26 mouse cellular contexts compared by ENCODE assay signal in the genomic region with DNA sequence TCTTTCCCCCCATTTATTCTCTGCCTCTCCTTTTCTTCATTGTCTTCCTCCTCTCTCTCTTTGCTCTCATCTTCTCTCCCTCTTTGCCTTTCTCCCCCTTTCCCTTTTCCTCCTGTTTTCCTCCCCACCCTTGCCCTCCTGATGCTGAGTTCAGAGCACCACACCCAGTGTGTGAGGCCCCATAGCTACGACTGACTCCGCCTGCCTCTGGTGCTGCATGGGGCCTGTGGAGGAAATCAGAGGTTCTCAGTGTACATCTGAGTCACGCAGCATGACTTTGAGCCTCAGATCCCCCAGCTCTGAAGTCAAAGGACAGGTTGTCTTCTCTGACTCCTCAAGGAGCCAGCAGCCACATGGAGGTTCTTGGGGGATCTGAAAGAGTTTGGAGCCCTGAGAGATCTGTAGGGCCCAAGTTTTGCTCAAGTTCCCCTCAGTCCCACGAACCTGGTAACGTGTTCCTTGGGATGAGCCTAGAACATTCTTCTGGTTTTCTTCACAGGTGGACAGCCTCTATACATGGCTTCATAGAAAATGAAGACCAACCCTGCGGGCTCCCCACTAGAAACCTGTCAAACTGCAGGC. TPM values are rescaled to one million over a fixed set of nuclear protein-coding genes. Genes with fewer than 3 reads are reported as not detected.
DNase-seq lines count a peak whose midpoint lies in the region; ATAC-seq and TF ChIP-seq lines count a peak whose summit lies in the region.
"Had no signal": no experiment of that assay in that cellular context is flagged by ENCODE, and none has a peak within 500 bp of the region (broad histone marks: within the 10 kb centered on the region; RNA-seq: fewer than 3 reads in every experiment).

A gene (plus strand): TSS at position 532 of the 582 bp plus-strand sequence.

- DNase-seq in heart, postnatal 10 days = no peak
- no peak for DNase-seq in retina, postnatal 1 day
- no peak for DNase-seq in gastrocnemius, postnatal 4 days (ENCODE audit: low spot score in 2 of 2)
- DNase-seq in forebrain, embryonic 10.5 days (ENCODE audit: extremely low spot score, low spot score) = no peak
- DNase-seq: adrenal gland, adult 8-10 months; adrenal gland, postnatal 14 days; adrenal gland, postnatal 36 days; B cell, adult 2 months; cerebellum, adult 11-12 months; cerebellum, adult 2 months; cerebellum, adult 9-10 months; cerebellum, postnatal 10 days; cerebellum, postnatal 25 days had no signal

- H3K9me3 ChIP-seq in intestine, embryonic 15.5 days = no peaks in the 10 kb centered on the region
- H3K9me3 ChIP-seq in intestine, postnatal 0 days (ENCODE audit: control insufficient read depth) = no peaks in the 10 kb centered on the region
- H3K9me3 ChIP-seq in stomach, embryonic 16.5 days (replicated peaks; ENCODE audit: control insufficient read depth, low read length) = no peaks in the 10 kb centered on the region
- no peaks in the 10 kb centered on the region for H3K9me3 ChIP-seq in forebrain, embryonic 10.5 days
- H3K9me3 ChIP-seq: embryonic facial prominence, embryonic 10.5 days; embryonic facial prominence, embryonic 12.5 days; forebrain, embryonic 12.5 days had no signal

- peak; percentile 85 for ATAC-seq in intestine, embryonic 15.5 days
- peak; percentile 59; the same call in 1 of the 2 replicates for ATAC-seq in intestine, postnatal 0 days
- ATAC-seq in stomach, embryonic 16.5 days (ENCODE audit: insufficient read depth, low FRiP score) = peak; percentile 61; the same call in 1 of the 2 replicates
- ATAC-seq: forebrain, embryonic 14.5 days; forebrain, embryonic 16.5 days had no signal

- H3K9ac ChIP-seq in intestine, embryonic 15.5 days = no peak within 1 kb of the TSS
- no peak within 1 kb of the TSS for H3K9ac ChIP-seq in intestine, postnatal 0 days (ENCODE audit: low read depth, low read length)
- no peak within 1 kb of the TSS for H3K9ac ChIP-seq in stomach, embryonic 16.5 days (ENCODE audit: low read length)
- H3K9ac ChIP-seq: embryonic facial prominence, embryonic 12.5 days; forebrain, embryonic 12.5 days had no signal

- 66% methylated on average over 6 of the region's 6 CpGs for whole genome bisulfite sequencing in intestine, embryonic 15.5 days
- 63% methylated on average over 6 of the region's 6 CpGs for WGBS in intestine, postnatal 0 days
- WGBS in stomach, embryonic 16.5 days = 71% methylated on average over 6 of the region's 6 CpGs
- WGBS in forebrain, embryonic 10.5 days = 88% methylated on average over 6 of the region's 6 CpGs

- no peak for TF ChIP-seq CTCF in intestine, postnatal 0 days (IDR thresholded peaks at IDR 0.05; ENCODE audit: low read depth)

- H3K4me1 ChIP-seq in intestine, embryonic 15.5 days (replicated peaks) = peaks cover 6% of the 10 kb centered on the region; the same call in 1 of the 2 replicates
- H3K4me1 ChIP-seq in intestine, postnatal 0 days (replicated peaks; ENCODE audit: control insufficient read depth, insufficient read depth, low read length) = 0 out of 2 replicates have a peak, but pooled peaks cover 2% of the 10 kb centered on the region
- H3K4me1 ChIP-seq in stomach, embryonic 16.5 days (ENCODE audit: control insufficient read depth, insufficient read depth, low read length) = no peaks in the 10 kb centered on the region
- H3K4me1 ChIP-seq in forebrain, embryonic 10.5 days = peaks cover 6% of the 10 kb centered on the region

- no peak within 1 kb of the TSS for H3K27ac ChIP-seq in intestine, embryonic 15.5 days
- H3K27ac ChIP-seq in intestine, postnatal 0 days (ENCODE audit: low read depth, low read length) = no peak within 1 kb of the TSS
- H3K27ac ChIP-seq in stomach, embryonic 16.5 days (ENCODE audit: low read length) = no peak within 1 kb of the TSS
- H3K27ac ChIP-seq in forebrain, embryonic 10.5 days = no peak within 1 kb of the TSS
- H3K27ac ChIP-seq: embryonic facial prominence, embryonic 10.5 days; embryonic facial prominence, embryonic 12.5 days; forebrain, embryonic 12.5 days had no signal

- H3K36me3 ChIP-seq in intestine, embryonic 15.5 days = no peaks in the 10 kb centered on the region
- no peaks in the 10 kb centered on the region for H3K36me3 ChIP-seq in intestine, postnatal 0 days (ENCODE audit: control insufficient read depth, insufficient read depth)
- no peaks in the 10 kb centered on the region for H3K36me3 ChIP-seq in stomach, embryonic 16.5 days (ENCODE audit: control insufficient read depth, insufficient read depth, low read length)
- no peaks in the 10 kb centered on the region for H3K36me3 ChIP-seq in forebrain, embryonic 10.5 days (replicated peaks)
- H3K36me3 ChIP-seq: embryonic facial prominence, embryonic 10.5 days; embryonic facial prominence, embryonic 12.5 days; forebrain, embryonic 12.5 days had no signal

- intact Hi-C loops in heart, postnatal 10 days (cut with DNase I) = no loop called here

- peaks cover 3% of the 10 kb centered on the region; the same call in 1 of the 2 replicates for H3K27me3 ChIP-seq in intestine, embryonic 15.5 days (replicated peaks)
- no peaks in the 10 kb centered on the region for H3K27me3 ChIP-seq in intestine, postnatal 0 days (replicated peaks; ENCODE audit: control insufficient read depth, insufficient read depth, low read length)
- H3K27me3 ChIP-seq in stomach, embryonic 16.5 days (ENCODE audit: control insufficient read depth, insufficient read depth, low read length) = no peaks in the 10 kb centered on the region
- H3K27me3 ChIP-seq in forebrain, embryonic 10.5 days (ENCODE audit: poor library complexity, severe bottlenecking) = peaks cover 38% of the 10 kb centered on the region

- H3K4me3 ChIP-seq in intestine, embryonic 15.5 days (replicated peaks) = no peak within 1 kb of the TSS
- H3K4me3 ChIP-seq in intestine, postnatal 0 days (ENCODE audit: low read depth, low read length) = no peak within 1 kb of the TSS
- no peak within 1 kb of the TSS for H3K4me3 ChIP-seq in stomach, embryonic 16.5 days (replicated peaks; ENCODE audit: low read length)
- no peak within 1 kb of the TSS for H3K4me3 ChIP-seq in forebrain, embryonic 10.5 days
- H3K4me3 ChIP-seq: embryonic facial prominence, embryonic 10.5 days; embryonic facial prominence, embryonic 12.5 days; forebrain, embryonic 12.5 days had no signal

- H3K4me2 ChIP-seq in intestine, embryonic 15.5 days (replicated peaks) = no peak within 1 kb of the TSS
- H3K4me2 ChIP-seq in intestine, postnatal 0 days (replicated peaks; ENCODE audit: low read depth) = no peak within 1 kb of the TSS
- H3K4me2 ChIP-seq in stomach, embryonic 16.5 days (ENCODE audit: low read depth, low read length) = no peak within 1 kb of the TSS
- H3K4me2 ChIP-seq: embryonic facial prominence, embryonic 12.5 days; forebrain, embryonic 12.5 days had no signal

RNA-seq across cellular contexts. Expression of the gene that starts here (rescaled TPM):
- polyA plus RNA-seq in intestine, embryonic 15.5 days (2015; fragmentation: Nextera tagmentation; extraction: Ambion mirVana) = not detected in 2 replicates
- not detected in 2 replicates for polyA plus RNA-seq in intestine, postnatal 0 days (2015; fragmentation: Nextera tagmentation; extraction: Ambion mirVana)
- polyA plus RNA-seq in stomach, embryonic 16.5 days (2015; fragmentation: Nextera tagmentation; extraction: Ambion mirVana) = not detected in 2 replicates
- not detected for total RNA-seq in heart, postnatal 10 days (2021)
- total RNA-seq in gastrocnemius, postnatal 4 days (2021) = under 1 TPM in 1 of 2 experiments, not detected in 1; 0.54 TPM
- polyA plus RNA-seq in forebrain, embryonic 10.5 days (2016; fragmentation: Nextera tagmentation; extraction: Ambion mirVana) = not detected in 2 replicates
- total RNA-seq: adrenal gland, adult 18-20 months; adrenal gland, adult 8-10 months; adrenal gland, postnatal 36 days; ES-E14; MEL had no signal
- polyA plus RNA-seq: cortical plate, adult 2 months; embryonic facial prominence, embryonic 10.5 days; embryonic facial prominence, embryonic 12.5 days; embryonic facial prominence, embryonic 14.5 days; forebrain, embryonic 12.5 days; forebrain, embryonic 14.5 days; forebrain, embryonic 16.5 days had no signal

Comparison
In these comparisons a context has a peak if more than half of its experiments do, and no peak if none do; other contexts are left out.
1. Peak in ATAC-seq in intestine, embryonic 15.5 days; RNA of the gene not detected or under 1 TPM.
2. Peak in ATAC-seq in intestine, postnatal 0 days; RNA of the gene not detected or under 1 TPM.
3. Peak in ATAC-seq in stomach, embryonic 16.5 days; RNA of the gene not detected or under 1 TPM.